Mouse (Mus musculus) liver, embryonic 14.5 days (tissue): Measurements from ENCODE around the gene Nufip1.

Experiments used
- CTCF ChIP-seq: IDR thresholded peaks from 2 replicates; pipeline ENCODE4 v1.5.1; 2016; ENCODE audit warnings: antibody characterized with exemption, low read depth, control low read depth
- EP300 ChIP-seq: IDR thresholded peaks from 2 replicates; pipeline ENCODE4 v1.6.1; 2016; ENCODE audit warnings: antibody characterized with exemption, low read depth

DNA sequence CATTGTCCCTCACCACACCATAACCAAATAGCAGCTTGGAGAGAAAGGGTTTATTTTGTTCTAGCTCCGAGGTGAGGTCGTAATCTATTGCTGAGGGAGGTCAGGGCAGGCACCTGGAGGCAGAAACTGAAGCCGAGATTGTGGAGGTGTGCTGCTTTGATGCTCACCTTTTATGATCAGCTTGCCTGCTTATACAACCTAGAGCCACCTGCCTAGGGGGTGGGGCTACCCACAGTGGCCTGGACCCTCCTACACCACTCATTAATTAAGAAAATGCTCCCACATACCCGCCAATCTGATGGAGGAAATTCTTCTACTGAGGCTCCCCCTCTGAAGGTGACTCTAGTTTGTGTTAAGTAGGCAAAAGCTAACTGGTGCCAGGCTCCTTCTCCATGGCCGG, 74.7 kb downstream of the Nufip1 start:
- TF ChIP-seq EP300, result no peak
- TF ChIP-seq CTCF, result no peak
